In the genomic region with DNA sequence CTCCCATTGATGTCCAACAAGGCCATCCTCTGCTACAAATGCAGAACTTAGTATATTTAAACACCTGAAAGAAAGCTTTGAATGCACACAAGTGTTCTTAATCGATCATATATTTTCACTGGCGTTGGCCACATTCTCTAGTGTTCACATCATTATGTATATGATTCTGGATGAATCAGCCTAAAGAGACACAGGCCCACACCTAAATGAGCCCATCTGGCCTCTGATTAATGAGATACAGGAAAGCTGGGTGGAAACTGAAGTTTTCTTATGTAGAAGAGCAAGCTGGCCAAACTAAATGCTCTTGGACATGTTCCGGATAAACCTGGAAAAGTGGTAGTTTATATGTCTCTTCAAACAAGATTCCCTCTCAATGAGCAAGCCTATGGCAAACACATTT, we compare ENCODE assay signal across 27 mouse cellular contexts.
DNase-seq lines count a peak whose midpoint lies in the region; ATAC-seq and TF ChIP-seq lines count a peak whose summit lies in the region.
"Had no signal": no experiment of that assay in that cellular context is flagged by ENCODE, and none has a peak within 500 bp of the region (broad histone marks: within the 10 kb centered on the region; RNA-seq: fewer than 3 reads in every experiment).

No protein-coding gene starts in this region.

- H3K36me3 ChIP-seq in liver, embryonic 12.5 days = no peaks in the 10 kb centered on the region
- H3K36me3 ChIP-seq in liver, embryonic 11.5 days (ENCODE audit: control insufficient read depth, insufficient read depth, low read length) = no peaks in the 10 kb centered on the region
- H3K36me3 ChIP-seq in liver, embryonic 14.5 days (replicated peaks; ENCODE audit: control insufficient read depth, insufficient read depth, low read depth) = no peaks in the 10 kb centered on the region
- H3K36me3 ChIP-seq in hindbrain, embryonic 10.5 days = no peaks in the 10 kb centered on the region
- H3K36me3 ChIP-seq: forebrain, embryonic 10.5 days; heart, embryonic 10.5 days; heart, embryonic 13.5 days; hindbrain, embryonic 12.5 days; hindbrain, embryonic 15.5 days had no signal

- TF ChIP-seq EP300 in liver, embryonic 14.5 days (IDR thresholded peaks at IDR 0.05; ENCODE audit: low read depth) = no peak

- no peaks in the 10 kb centered on the region for H3K27me3 ChIP-seq in liver, embryonic 12.5 days (replicated peaks)
- H3K27me3 ChIP-seq in liver, embryonic 11.5 days (replicated peaks; ENCODE audit: control insufficient read depth, insufficient read depth, low read length) = no peaks in the 10 kb centered on the region
- H3K27me3 ChIP-seq in liver, embryonic 14.5 days (ENCODE audit: control insufficient read depth, insufficient read depth, low read length) = no peaks in the 10 kb centered on the region
- peaks cover 19% of the 10 kb centered on the region for H3K27me3 ChIP-seq in hindbrain, embryonic 10.5 days (ENCODE audit: insufficient read depth, poor library complexity, severe bottlenecking)
- H3K27me3 ChIP-seq: heart, embryonic 13.5 days; hindbrain, embryonic 15.5 days had no signal

- H3K4me3 ChIP-seq in liver, embryonic 12.5 days = no peak overlapping the region
- no peak overlapping the region for H3K4me3 ChIP-seq in liver, embryonic 11.5 days (ENCODE audit: low read depth, low read length)
- no peak overlapping the region for H3K4me3 ChIP-seq in liver, embryonic 14.5 days (ENCODE audit: insufficient read depth in 1 of 2, low read depth in 2 of 2, low read length in 2 of 2)
- H3K4me3 ChIP-seq in hindbrain, embryonic 10.5 days = no peak overlapping the region
- H3K4me3 ChIP-seq in lung, adult 2 months (replicated peaks; ENCODE audit: extremely low read depth, low read depth, low read length) = no peak overlapping the region
- H3K4me3 ChIP-seq: erythroblast, embryonic 14.5 days; forebrain, embryonic 10.5 days; forebrain, embryonic 13.5 days; heart, adult 2 months; heart, embryonic 10.5 days; heart, embryonic 13.5 days; hindbrain, embryonic 12.5 days; hindbrain, embryonic 15.5 days had no signal

- no peak for TF ChIP-seq CTCF in liver, embryonic 14.5 days (IDR thresholded peaks at IDR 0.05; ENCODE audit: low read depth)
- TF ChIP-seq CTCF in lung, adult 2 months (IDR thresholded peaks at IDR 0.05; ENCODE audit: insufficient read depth, low read length) = no peak

- H3K27ac ChIP-seq in liver, embryonic 12.5 days = peak overlapping the region; percentile 94; the same call in 1 of the 2 replicates
- no peak overlapping the region for H3K27ac ChIP-seq in liver, embryonic 11.5 days (ENCODE audit: low read depth, low read length)
- H3K27ac ChIP-seq in liver, embryonic 14.5 days = peak overlapping the region; percentile 92
- no peak overlapping the region for H3K27ac ChIP-seq in hindbrain, embryonic 10.5 days
- H3K27ac ChIP-seq: forebrain, embryonic 10.5 days; forebrain, embryonic 13.5 days; heart, adult 2 months; heart, embryonic 10.5 days; heart, embryonic 13.5 days; hindbrain, embryonic 12.5 days; hindbrain, embryonic 15.5 days had no signal

- no peak for TF ChIP-seq POLR2A in lung, adult 2 months (IDR thresholded peaks at IDR 0.05; ENCODE audit: borderline replicate concordance, extremely low read depth, low read depth, low read length)

- WGBS in liver, embryonic 12.5 days (ENCODE audit: insufficient replicate concordance) = 83% methylated on average over 3 of the region's 3 CpGs
- 88% methylated on average over 3 of the region's 3 CpGs for WGBS in liver, embryonic 11.5 days
- 73% methylated on average over 3 of the region's 3 CpGs for WGBS in liver, embryonic 14.5 days (ENCODE audit: insufficient replicate concordance)
- 98% methylated on average over 3 of the region's 3 CpGs for WGBS in hindbrain, embryonic 10.5 days
- WGBS in lung, adult 2 months = 93% methylated on average over 3 of the region's 3 CpGs

- peaks cover 33% of the 10 kb centered on the region for H3K4me1 ChIP-seq in liver, embryonic 12.5 days
- H3K4me1 ChIP-seq in liver, embryonic 11.5 days (replicated peaks; ENCODE audit: control insufficient read depth, insufficient read depth, low read length) = no peaks in the 10 kb centered on the region
- H3K4me1 ChIP-seq in liver, embryonic 14.5 days (replicated peaks; ENCODE audit: control insufficient read depth in 2 of 2, insufficient read depth in 2 of 2, low read length in 1 of 2) = peaks cover 25 to 27% of the 10 kb centered on the region in 2 experiments
- no peaks in the 10 kb centered on the region for H3K4me1 ChIP-seq in hindbrain, embryonic 10.5 days (replicated peaks)
- no peaks in the 10 kb centered on the region for H3K4me1 ChIP-seq in lung, adult 2 months (ENCODE audit: control insufficient read depth, insufficient read depth, low read length)
- H3K4me1 ChIP-seq: forebrain, embryonic 10.5 days; forebrain, embryonic 13.5 days; heart, embryonic 10.5 days; heart, embryonic 13.5 days; hindbrain, embryonic 12.5 days; hindbrain, embryonic 15.5 days had no signal

- peak; percentile 42; the same call in 1 of the 2 replicates for ATAC-seq in liver, embryonic 12.5 days
- ATAC-seq in liver, embryonic 11.5 days (replicated peaks; ENCODE audit: low FRiP score) = no peak
- ATAC-seq in erythroblast, adult 5-6 weeks (replicated peaks; ENCODE audit: low FRiP score, poor library complexity, severe bottlenecking) = peak; percentile 64
- ATAC-seq in liver, embryonic 14.5 days (ENCODE audit: insufficient read depth) = peak; percentile 27; the same call in 1 of the 2 replicates
- ATAC-seq in megakaryocyte progenitor cell, adult 5-6 weeks (replicated peaks; ENCODE audit: poor library complexity) = no peak
- ATAC-seq: activated CD4-positive, CD25-positive, alpha-beta regulatory T cell, adult 4 months; forebrain, embryonic 13.5 days; forebrain, embryonic 16.5 days had no signal

- H3K9ac ChIP-seq in liver, embryonic 12.5 days = 0 out of 2 replicates have a peak overlapping the region, but pooled peaks have one; percentile 27
- H3K9ac ChIP-seq in liver, embryonic 11.5 days (ENCODE audit: low read depth, low read length) = no peak overlapping the region
- no peak overlapping the region for H3K9ac ChIP-seq in liver, embryonic 14.5 days (replicated peaks)
- H3K9ac ChIP-seq: forebrain, embryonic 13.5 days; heart, embryonic 13.5 days; hindbrain, embryonic 12.5 days; hindbrain, embryonic 15.5 days had no signal

- no peak for DNase-seq in liver, embryonic 11.5 days (ENCODE audit: low spot score)
- peak in 1 of 3 experiments; percentile 24 for DNase-seq in liver, embryonic 14.5 days (ENCODE audit: low read depth in 3 of 3, low spot score in 3 of 3)
- DNase-seq in hindbrain, embryonic 10.5 days (ENCODE audit: low spot score) = no peak
- no peak for DNase-seq in lung, adult 2 months
- DNase-seq: adrenal gland, adult 8-10 months; adrenal gland, postnatal 25 days; B cell, adult 2 months; cerebellum, adult 18-20 months; cerebellum, adult 9-10 months; cerebellum, postnatal 14 days; gastrocnemius, postnatal 10 days; gastrocnemius, postnatal 36 days; heart, adult 2 months; heart, postnatal 14 days; heart, postnatal 4 days had no signal

- H3K4me2 ChIP-seq in liver, embryonic 12.5 days = no peak overlapping the region
- H3K4me2 ChIP-seq in liver, embryonic 11.5 days = no peak overlapping the region
- H3K4me2 ChIP-seq in liver, embryonic 14.5 days (ENCODE audit: low read depth) = peak overlapping the region; percentile 15; the same call in 1 of the 2 replicates
- H3K4me2 ChIP-seq: forebrain, embryonic 13.5 days; heart, embryonic 13.5 days; hindbrain, embryonic 12.5 days; hindbrain, embryonic 15.5 days had no signal

- no peaks in the 10 kb centered on the region for H3K9me3 ChIP-seq in liver, embryonic 12.5 days (replicated peaks)
- H3K9me3 ChIP-seq in liver, embryonic 11.5 days (ENCODE audit: control insufficient read depth, low read length) = no peaks in the 10 kb centered on the region
- H3K9me3 ChIP-seq in liver, embryonic 14.5 days (ENCODE audit: control insufficient read depth, low read length) = no peaks in the 10 kb centered on the region
- H3K9me3 ChIP-seq in hindbrain, embryonic 10.5 days = no peaks in the 10 kb centered on the region
- H3K9me3 ChIP-seq: forebrain, embryonic 10.5 days; forebrain, embryonic 13.5 days; heart, embryonic 10.5 days; heart, embryonic 13.5 days; hindbrain, embryonic 12.5 days; hindbrain, embryonic 15.5 days had no signal

Comparison
In these comparisons a context has a peak if more than half of its experiments do, and no peak if none do; other contexts are left out.
1. ATAC-seq: peak in liver, embryonic 12.5 days (single experiment), erythroblast, adult 5-6 weeks (single experiment) and liver, embryonic 14.5 days (single experiment); none in liver, embryonic 11.5 days (single experiment) and megakaryocyte progenitor cell, adult 5-6 weeks (single experiment).
2. H3K27ac ChIP-seq: peak in liver, embryonic 12.5 days (single experiment) and liver, embryonic 14.5 days (single experiment); none in liver, embryonic 11.5 days (single experiment) and hindbrain, embryonic 10.5 days (single experiment).